Mouse (Mus musculus): ENCODE results near the gene Rora.

The Rora gene

DNA sequence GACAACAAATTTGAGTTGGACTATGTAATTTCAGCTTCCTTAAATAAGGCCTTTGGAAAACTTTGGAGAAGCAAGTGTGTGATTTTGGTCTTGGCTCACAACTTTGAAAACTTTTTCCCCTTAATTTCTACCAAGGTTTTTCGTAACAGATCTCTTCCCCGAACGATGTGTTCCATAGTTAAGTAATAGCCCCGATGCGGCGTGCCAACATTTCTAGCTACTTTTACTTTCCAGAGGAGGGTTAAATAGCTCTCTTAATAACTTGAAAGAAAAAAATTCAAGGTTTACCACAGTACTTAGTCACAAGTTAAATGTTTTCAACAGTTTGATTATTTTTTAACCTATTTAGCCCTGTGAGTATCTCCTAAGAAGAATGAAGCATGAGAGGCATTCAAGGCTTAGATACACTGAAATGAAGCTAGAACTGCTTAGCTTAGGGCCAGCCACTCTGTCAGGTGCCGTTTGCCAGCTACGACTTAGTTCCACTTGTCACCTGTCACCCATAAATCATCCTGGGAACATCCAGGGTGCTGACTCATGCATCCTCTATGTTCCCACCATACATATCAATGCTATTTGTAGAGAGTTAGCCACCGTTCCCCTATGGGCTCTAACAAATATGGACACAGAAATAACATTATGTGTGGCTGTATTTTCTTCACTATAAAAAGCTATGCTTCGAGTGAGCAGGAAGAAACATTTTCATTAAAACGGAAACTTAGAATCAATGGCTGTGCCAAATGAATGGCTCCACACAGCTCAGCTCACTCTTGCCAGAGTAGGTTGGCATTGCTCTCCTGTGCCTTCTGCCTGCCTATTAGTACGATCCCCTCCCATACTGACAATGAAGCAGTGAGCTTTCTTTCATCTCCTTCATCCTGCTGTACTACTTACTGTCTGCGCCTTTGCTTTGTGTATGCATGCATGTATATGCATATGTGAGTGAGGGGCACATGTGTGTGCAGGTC is 541.3 kb downstream of the Rora start:
- in situ Hi-C loops (cut with MboI, MseI): no loop called here

DNA sequence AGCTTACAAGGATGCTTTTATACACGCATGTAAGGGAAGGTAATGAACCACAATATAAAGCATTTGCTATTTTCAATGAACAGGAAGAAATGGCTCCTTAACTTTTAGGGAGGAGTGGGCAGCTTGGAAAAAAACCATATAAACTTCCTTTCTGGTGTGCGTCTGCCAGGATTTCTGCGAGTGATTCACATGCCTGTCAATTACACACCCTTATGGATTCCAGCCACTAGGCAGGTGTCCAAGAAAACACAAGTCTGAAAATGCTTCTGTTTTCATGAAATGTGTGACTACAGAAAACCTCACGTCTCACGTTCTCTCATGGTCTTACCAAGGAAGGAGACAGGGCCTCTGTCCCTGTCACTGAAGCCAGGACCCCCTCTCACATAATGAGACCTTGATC is 560.2 kb downstream of the Rora start:
- in situ Hi-C loops (cut with MboI, MseI): no loop called here

DNA sequence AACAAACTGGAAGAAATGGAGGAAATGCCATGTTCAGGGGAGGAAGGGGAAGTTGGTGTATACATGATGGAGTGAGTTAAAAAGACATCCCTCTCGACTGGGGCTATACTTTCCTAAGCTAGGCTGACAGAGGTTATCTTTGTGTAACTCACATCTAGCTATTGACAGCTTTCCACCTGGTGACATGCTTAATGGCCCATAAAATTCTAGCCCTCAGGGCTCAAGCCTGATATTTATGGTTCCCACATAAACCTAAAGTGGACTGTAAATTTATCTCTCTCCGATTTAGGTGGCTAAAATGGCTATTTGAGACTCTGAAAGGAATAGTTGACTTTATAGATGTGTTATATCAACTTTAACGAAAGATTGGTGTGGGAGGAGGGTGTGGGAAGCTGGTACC is 571.3 kb downstream of the Rora start:
- in situ Hi-C loops (cut with MboI, MseI): loop anchor here (5.0 kb wide), 2 partner anchors 38 to 57 kb away; no protein-coding TSS in a partner anchor

DNA sequence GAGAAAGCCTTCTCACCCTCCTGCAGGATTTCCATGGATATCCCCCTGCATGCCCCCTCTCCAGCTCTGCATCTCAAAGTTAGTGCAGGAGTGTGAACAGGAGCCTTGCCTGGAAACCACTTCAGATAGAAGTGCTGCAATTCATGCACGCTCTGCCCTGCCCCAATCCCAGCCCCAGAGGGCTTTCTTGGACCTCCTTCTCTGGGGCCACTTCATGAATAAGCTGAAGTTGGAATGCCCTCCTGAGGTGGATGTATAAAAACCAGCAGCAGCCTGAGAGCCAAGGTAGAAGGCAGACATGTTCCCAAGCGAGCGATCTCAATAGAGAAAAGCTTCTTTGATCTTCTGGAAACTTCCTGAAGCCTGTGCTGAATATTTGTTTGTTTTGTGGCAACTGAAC is 572.8 kb downstream of the Rora start:
- in situ Hi-C loops (cut with MboI, MseI): loop anchor here (5.0 kb wide), 1 partner anchor 56 kb away; no protein-coding TSS in a partner anchor

DNA sequence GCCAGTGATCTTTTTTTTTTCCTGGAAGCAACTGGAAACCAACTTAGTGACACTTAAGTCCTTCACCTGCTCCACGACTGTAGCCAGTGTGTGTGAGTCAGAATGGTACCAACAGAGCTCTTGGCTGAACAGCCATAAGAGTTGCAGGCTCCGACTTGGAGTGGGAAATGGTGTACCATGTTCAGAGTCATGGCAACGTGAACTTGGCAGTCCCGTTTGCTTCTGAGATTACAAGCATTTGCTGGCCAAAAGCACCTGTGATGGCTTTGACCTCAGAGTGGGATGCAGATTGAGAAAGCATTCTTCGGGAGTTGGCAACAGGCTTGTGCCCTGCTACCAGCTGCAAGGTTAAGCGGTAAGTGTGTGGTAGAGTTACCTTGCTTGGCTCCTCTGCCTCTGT is 574.2 kb downstream of the Rora start:
- in situ Hi-C loops (cut with MboI, MseI): loop anchor here (5.0 kb wide), 1 partner anchor 54 kb away; no protein-coding TSS in a partner anchor

DNA sequence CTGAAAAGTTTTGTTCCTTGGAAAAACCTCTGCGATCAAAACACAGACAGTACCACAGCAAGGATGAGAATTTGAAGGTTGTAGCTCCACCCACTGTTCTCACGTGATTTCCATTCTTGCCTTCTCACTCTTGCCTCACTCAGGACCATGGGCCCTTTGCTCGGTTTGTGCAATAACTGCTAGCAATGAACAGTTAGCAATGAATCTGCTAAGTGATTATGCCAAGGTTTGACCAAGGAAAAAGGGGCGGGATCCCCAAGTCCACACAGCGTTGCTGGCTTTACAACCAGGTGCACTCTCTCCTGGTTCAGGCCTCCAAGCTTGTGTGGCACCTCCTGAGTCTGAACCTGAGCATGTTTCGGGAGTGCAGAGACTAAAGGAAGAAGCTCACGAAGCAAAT is 576.3 kb downstream of the Rora start:
- in situ Hi-C loops (cut with MboI, MseI): loop anchor here (5.0 to 10.0 kb wide), 2 partner anchors 52 to 1215 kb away; no protein-coding TSS in a partner anchor

DNA sequence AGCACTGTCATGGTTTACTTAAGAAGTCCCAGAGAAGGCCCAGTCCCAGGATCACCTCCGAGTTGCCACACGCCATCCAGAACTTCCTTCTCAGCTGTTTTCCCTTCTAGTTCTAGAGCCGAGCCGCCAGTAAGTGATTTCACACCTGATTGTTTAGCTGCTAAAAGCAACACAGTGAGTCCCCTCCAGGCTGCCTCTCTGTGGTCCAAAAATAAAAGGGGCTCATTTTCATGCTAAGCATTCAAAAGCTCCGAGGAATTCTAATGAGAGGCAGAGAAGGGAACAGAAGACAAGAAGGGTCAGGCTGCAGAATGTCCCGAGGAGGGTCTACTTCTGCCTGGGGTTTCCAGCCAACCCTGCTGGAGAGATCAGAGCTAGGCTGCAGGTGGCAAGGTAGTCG is 580.9 kb downstream of the Rora start:
- in situ Hi-C loops (cut with MboI, MseI): loop anchor here (10.0 kb wide), 1 partner anchor 1220 kb away; no protein-coding TSS in a partner anchor

DNA sequence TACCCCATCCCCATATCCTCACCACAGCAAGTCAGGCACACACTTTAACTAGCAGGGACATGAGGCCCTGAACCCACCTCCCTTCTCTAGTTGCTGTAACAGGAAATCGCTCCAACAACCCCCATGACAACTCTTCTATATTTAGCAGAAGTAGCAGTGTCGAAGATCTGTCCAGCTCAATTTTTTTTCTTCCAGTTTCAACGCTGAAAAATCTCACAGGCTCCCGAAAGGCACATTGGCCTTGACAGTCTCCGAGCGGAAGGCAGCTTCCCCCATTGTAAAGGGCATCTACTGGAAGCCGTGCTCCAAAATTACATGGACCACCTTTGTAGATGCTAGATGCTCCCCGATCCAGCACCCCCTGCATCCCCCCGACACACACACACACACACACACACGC is 583.7 kb downstream of the Rora start:
- in situ Hi-C loops (cut with MboI, MseI): loop anchor here (10.0 kb wide), 1 partner anchor 1223 kb away; no protein-coding TSS in a partner anchor

DNA sequence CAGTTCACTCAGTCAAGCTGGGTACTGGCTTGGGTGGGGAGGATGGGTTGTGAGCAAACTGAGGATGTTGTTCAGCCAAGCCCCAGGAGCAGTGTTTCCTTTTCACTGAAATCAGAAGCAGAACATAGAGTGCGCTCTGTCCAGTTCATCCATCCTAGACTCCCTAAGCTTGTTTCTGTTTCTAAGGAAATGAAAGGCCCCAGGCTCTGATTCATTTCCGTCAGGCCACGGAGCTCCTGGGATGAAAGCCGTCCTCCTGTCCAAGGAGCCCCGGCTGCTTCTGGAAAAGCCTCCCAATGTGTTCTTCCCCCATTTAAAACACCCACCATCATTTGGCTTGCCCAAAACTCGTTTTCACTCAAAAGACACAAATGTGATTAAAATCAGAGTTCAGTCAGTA is 589.0 kb downstream of the Rora start:
- in situ Hi-C loops (cut with MboI, MseI): no loop called here

DNA sequence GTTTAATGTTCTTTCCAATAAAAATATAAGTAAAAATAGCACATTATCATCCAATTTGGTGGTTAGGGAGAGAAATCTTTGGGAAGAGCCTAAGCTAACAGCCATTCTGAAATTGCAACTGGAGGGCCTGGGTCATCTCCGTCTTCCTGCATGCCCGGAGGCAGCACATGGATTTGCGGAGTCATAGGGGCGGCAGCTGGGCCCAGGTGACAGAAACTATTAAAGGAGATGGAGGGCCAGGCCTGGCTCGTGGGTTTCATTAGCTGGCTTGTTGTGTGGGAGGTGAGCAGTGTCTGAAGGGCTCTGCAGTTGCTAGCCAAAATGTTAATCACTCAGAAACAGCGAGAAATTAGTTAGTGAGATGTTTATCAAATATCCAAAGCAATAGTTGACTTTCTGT is 590.0 kb downstream of the Rora start:
- in situ Hi-C loops (cut with MboI, MseI): no loop called here

DNA sequence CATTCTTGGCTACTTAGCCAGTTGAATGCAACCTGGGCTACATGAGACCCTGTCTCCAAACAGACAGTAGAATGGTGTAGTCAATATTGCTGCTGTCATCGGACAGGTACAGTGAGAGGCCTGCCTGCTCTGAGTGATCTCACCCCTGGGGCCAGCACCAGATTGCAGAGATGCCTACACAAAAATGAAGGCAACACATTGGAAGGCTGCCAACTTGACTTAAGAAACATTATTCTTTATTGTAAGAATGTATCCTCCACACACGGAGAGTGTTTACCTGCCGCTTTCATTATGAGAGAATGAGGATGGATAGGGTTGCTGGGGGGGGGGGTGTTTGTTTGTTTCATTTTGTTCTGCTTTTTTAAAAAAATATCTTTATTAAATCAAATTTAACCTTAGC is 592.6 kb downstream of the Rora start:
- in situ Hi-C loops (cut with MboI, MseI): no loop called here

DNA sequence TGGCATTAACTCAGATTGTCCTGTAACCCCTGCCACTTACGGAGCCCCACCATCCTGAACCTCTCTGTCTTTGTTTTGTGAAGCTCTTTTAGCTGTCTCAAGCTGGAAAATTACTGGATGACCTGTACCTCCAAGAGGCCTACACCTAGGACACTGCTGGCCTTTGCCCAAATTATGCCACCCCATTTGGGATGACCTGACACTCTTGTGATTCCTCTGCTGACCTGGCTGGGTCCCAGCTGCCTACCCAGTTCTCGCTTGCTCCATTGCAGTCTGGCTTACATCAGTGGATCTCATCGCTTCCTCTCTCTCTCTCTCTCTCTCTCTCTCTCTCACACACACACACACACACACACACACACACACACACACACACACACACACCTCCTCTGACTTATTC is 596.0 kb downstream of the Rora start:
- in situ Hi-C loops (cut with MboI, MseI): no loop called here

DNA sequence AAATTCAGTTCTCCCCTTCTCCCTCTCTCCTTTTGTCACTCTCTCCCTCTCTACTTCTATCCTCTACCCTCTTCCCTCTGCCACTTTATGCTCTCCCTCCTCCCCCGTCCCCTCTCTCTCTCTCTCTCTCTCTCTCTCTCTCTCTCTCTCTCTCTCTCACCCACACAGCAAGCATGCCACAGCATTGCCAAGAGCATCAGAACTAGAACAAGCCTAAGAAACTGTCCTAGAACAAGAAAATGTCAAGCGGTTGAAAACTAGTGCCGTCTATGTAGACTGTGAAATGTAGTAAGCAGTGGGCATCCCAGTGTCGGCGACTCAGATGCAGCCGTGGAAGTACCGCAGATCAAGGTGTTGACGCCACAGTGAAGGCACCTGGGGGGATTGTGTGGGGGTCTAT is 596.7 kb downstream of the Rora start:
- in situ Hi-C loops (cut with MboI, MseI): no loop called here

DNA sequence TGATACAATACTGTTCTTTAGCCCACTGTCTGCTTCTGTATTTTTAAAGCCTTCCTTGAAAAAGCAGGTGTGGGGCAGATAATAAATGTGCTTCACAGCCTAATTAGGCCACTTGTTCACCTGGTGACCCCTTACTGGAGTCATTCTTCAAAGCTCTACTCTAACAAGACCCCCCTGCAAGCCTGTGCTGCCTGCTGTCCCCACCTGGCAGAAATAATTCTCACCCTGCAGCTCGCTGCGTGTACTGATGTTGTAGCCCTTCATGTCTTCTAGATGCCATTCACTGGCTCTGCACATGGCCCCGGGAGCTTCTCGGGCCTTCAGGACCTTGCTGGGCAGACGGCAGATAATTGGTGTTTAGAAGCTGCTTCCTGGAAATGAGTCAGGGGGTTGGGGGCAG is 604.9 kb downstream of the Rora start:
- in situ Hi-C loops (cut with MboI, MseI): no loop called here

DNA sequence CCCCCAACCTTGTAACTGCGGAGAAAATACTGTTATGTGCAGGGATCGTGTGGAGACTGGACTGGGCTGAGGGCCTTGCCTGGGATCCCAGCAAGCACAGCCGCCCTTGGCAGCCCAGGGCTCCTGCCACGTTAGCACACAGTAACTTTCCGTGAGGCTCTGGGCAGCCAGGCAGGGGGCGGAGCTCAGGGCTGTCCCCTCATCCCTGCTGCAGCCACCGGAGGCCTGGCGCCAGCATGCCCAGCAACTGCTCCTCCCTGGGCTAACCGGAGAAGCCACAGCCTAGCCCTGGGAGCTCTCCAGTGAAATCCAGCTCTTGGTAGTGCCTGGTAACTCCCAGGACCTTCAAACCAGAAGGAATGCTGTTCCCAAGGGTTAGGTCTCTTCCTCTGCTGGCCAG is 605.8 kb downstream of the Rora start:
- in situ Hi-C loops (cut with MboI, MseI): no loop called here

DNA sequence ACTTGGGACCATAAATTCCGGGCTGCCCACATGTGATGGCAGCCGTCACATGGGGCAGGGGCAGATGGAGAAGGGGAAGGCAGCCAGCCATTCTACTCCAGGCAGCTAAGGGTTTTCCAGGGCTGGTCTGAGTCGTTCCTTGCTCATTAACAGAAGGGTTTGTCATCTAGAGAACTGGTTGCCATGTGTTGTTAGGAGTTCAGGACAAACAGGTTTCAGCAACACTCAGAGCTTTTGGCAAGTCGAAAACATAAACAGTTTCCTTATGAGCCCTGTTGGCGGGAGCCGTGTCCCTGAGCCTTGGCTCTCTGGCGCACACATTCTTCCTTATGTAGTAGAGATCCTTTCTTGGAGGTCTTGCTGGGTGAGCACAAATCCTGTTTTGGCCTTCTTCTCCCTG is 611.6 kb downstream of the Rora start:
- in situ Hi-C loops (cut with MboI, MseI): no loop called here

DNA sequence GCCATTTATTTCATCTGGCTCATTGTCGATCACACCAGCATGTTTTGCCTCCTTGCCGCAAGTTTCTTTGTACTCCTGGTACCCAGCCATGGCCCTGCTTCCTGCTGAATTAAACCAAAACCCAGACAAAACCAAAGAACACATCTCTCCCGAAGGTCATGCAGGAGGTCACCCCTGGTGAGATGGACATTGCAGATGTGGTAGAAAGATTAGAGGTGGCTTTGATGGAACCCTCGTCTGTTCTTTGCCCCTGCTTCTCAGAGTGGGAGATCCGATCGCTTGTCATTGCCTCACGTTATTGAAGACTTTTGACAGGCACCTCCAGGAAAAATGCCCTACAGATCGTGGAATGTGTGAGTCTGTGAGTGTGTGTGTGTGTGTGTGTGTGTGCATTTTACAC is 616.8 kb downstream of the Rora start:
- in situ Hi-C loops (cut with MboI, MseI): no loop called here

DNA sequence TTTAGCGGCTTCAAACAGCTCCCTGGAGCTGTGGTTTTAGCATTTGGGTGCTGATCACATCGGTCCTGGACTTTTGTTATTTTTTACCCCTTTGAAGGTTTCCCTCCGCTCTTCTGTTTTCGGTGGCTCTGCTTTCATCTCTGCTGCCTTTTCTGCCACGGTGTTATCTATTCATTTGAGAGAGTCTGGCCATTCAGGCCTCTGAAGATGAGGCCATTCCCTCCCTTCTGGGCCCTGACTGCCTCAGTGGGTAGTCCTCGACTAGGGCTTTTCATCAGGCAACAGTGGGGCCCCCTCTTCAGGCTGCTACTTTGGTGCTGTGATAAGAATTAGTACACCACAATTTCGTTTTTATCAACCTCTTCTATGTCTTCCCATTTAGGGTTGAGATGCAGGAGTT is 617.3 kb downstream of the Rora start:
- in situ Hi-C loops (cut with MboI, MseI): no loop called here

DNA sequence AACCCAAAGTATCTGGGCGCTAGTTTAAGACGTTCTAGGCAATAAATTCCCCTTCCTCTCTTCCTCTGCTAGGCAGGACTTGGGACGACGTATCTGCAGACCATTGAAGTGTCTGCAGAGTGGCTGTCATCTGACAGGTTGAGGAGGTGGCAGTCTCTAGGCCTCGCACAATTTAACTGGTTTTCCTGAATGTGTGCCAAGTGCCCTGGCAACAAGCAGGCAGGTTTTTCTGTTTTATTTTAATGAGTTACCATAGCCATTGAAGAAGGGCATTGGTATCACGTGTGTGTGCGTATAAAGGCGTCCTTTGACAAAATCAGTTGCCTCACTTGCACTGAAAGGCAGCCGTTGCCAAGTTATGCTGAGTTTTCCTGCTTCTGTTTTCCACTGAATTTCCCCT is 619.3 kb downstream of the Rora start:
- in situ Hi-C loops (cut with MboI, MseI): no loop called here

DNA sequence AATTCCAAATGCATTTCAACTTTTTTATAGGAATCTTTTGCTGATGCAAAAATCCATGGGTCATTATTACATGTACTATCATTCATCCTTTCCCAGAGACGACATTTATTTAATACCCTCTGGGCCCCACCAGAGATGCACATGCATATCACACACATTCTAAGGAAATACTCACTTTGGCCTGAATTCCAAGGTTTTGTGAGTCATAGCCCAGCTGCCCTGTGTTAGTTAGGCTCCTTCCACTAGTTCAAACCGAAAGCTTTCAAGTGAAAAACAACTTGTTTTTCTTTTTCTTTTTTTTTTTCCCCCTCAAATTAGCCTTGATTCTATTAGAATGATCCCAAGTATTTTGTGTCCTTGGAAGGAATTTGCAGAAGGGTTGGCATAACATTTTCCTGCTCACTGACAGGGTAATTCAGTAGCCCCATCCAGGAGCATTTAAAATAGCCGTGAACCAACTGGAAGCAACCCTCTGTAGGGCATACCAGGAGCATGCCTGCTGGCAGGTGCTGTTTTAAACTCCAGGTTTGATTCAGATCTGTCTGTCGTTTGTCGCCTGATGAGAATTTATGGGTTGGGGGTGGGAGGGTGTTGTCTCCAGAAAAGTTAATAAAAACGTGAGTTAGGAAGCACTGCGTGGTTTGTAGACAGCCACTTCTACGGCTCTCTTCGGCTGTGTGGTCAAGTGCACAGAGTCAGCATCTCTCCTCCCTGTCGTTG is 621.3 kb downstream of the Rora start:
- in situ Hi-C loops (cut with MboI, MseI): no loop called here

DNA sequence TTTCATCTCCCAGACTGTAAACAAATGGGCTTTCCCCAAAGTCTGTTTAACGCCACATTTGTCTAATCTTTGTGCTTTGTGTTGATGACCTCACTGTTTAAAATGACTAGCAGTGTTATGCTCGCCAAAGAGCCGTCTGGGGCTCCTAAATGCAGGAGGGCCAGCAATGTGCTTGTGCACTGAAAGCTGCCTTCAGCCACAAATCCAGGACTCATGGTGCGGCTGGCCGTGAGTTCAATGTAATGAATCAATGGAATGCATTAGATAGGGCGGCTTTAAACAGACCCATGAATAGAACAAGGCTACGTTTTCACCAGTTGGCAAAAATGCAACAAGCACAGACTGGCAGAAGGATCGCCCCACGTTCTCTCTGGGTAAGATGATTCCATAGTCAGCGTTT is 623.7 kb downstream of the Rora start:
- in situ Hi-C loops (cut with MboI, MseI): no loop called here

DNA sequence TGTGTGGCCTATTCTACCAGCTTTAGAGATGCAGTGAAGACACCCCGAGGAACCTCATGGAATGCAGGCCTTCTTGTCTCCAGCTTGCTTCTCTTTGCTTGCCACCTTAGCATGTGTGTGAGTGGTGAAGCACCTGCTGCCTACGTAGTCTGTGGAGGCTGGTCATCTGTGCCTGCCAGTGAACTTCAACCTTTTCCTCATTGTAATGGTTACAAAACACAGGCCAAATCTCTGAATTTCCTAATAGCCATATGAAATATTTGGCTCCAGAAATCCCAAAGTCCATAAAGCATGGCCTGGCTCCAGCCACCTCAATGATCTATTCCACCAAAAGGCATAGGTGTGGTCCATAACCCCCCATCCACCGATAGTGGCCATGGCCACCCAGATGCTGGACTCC is 631.4 kb downstream of the Rora start:
- in situ Hi-C loops (cut with MboI, MseI): loop anchor here (5.0 kb wide), 1 partner anchor 323 kb away; no protein-coding TSS in a partner anchor

All from regulatory T cell (primary cell).